Mouse (Mus musculus) small intestine, adult 2 months (tissue): ENCODE results near the gene 4933407L21Rik. TPM values are rescaled to one million over a fixed set of nuclear protein-coding genes. Genes with fewer than 3 reads are reported as not detected.

ENCODE experiments used
- H3K27ac ChIP-seq: fragments of 200-500 bp; 2 replicates; pipeline ENCODE4 v1.5.1; 2012; ENCODE audit warnings: low read depth, low read length, control low read depth, inconsistent platforms; ENCODE audit not compliant: insufficient read depth
- H3K27me3 ChIP-seq: fragments of 200-500 bp; 2 replicates; pipeline ENCODE4 v1.6.1; 2012; ENCODE audit warnings: mild to moderate bottlenecking, moderate library complexity, low read length, inconsistent platforms; ENCODE audit not compliant: control insufficient read depth, insufficient read depth
- H3K36me3 ChIP-seq: fragments of 200-500 bp; 2 replicates; pipeline ENCODE4 v1.6.1; 2012; ENCODE audit warnings: mild to moderate bottlenecking, low read length, control low read depth, inconsistent platforms; ENCODE audit not compliant: control insufficient read depth, insufficient read depth
- H3K4me1 ChIP-seq: fragments of 200-500 bp; 2 replicates; pipeline ENCODE4 v1.6.1; 2012; ENCODE audit warnings: low read length, inconsistent platforms, mixed read lengths; ENCODE audit not compliant: control insufficient read depth, insufficient read depth, insufficient read length
- H3K4me3 ChIP-seq: fragments of 200-500 bp; 2 replicates; pipeline ENCODE4 v1.5.1; 2012; ENCODE audit warnings: low read depth, mild to moderate bottlenecking, control low read depth, inconsistent platforms, low read length, moderate library complexity
- CTCF ChIP-seq: fragments of 200-500 bp; IDR thresholded peaks from 2 replicates; pipeline ENCODE4 v1.5.1; 2012; ENCODE audit warnings: low read depth, mild to moderate bottlenecking, control low read depth, inconsistent platforms, low read length, moderate library complexity, mixed read lengths; ENCODE audit not compliant: insufficient replicate concordance, insufficient read length; ENCODE audit errors: extremely low read depth
- POLR2A ChIP-seq: fragments of 200-500 bp; IDR thresholded peaks from 2 replicates; pipeline ENCODE4 v1.6.1; 2012; ENCODE audit warnings: low read depth, mild to moderate bottlenecking, control low read depth, inconsistent platforms, low read length, moderate library complexity
- WGBS: fragments of 180-500 bp; shearing (Covaris S2); methylation state at CpG from one replicate; pipeline ENCODE4 v1.1.7; 2018; 5-methylcytosine and 5-hydroxymethylcytosine counted together
- polyA plus RNA-seq: library from polyadenylated mRNA; depleted of rRNA; stranded (reverse); fragments of >200 nt; gene quantifications from 2 replicates; pipeline ENCODE4 v1.2.3, GENCODE M21; 2012

4933407L21Rik gene
- polyA plus RNA-seq, 1 experiment = not detected

DNA sequence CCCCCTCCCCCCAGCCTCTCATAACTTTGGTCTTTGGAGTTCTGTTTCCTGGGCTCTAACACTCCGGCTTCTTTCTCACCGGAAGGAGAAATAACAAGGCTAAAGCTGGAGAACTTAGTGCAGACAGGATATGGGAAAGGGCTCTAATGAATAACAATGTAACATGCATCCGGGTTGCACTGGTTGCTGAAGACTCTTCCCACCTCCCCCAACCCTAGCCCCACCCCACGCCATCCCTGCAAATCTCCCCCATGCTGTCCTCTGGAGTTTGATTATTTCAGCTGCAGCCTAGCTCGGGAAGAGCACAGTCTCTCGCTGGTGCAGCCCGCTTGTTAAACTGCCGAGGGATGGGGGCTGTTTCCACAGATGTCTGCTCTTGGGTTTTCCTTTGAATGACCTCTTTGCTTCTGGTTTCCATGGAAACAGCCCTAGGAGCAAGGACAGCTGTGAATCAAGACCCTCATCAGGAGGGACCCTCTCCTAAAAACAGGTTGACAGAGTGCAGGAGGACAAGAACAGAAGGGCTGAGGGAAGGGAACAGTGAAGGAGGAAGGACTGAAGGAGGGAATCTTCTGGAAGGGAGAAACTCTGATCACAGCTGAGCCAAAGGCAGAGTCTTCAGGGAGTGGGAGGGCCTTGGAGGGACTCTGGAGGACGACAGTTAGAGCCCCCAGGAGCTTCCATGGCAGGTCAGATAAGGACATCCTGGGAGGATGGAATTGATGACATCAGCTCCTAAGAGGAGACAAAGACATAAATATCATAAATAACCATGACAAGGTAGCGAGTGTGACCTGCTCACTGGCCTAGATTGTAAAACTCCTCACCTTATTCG, 5.6 kb downstream of the 4933407L21Rik start:
- TF ChIP-seq POLR2A (no peak), CTCF (no peak)

DNA sequence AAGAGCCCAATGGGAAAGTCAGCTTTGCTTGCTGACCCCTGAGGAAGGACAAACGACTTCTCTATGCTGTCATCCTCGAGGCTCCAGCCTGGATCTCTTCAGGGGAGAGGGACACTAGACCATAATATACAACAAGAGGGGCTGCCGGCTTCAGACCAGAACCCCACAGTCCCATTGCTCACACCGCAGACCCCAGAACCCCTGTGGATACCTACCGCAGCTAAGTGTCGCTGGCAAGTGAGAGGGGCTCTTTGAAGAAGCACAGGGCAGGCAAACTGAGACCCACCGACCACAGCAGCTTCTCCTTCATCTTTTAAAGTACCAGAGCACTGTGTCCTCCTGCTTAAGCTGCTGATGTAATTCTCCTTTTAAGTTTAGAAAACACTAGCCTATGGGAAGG, 6.3 kb downstream of the 4933407L21Rik start:
- H3K27me3 ChIP-seq = no peaks in the 10 kb centered on the region
- no peak for TF ChIP-seq CTCF
- no peak for TF ChIP-seq POLR2A
- peaks cover 2% of the 10 kb centered on the region; the same call in 1 of the 2 replicates for H3K4me1 ChIP-seq
- no peak overlapping the region for H3K4me3 ChIP-seq
- no peaks in the 10 kb centered on the region for H3K36me3 ChIP-seq
- H3K27ac ChIP-seq = no peak overlapping the region
- WGBS = 64% methylated on average over 7 of the region's 7 CpGs

More for the DNA sequence above, 5.6 kb downstream of the 4933407L21Rik start:
- H3K4me1 ChIP-seq = peaks cover 2% of the 10 kb centered on the region; the same call in 1 of the 2 replicates
- no peak overlapping the region for H3K4me3 ChIP-seq
- H3K27me3 ChIP-seq = no peaks in the 10 kb centered on the region
- WGBS = 50% methylated on average over 11 of the region's 11 CpGs
- no peak overlapping the region for H3K27ac ChIP-seq
- H3K36me3 ChIP-seq = no peaks in the 10 kb centered on the region

DNA sequence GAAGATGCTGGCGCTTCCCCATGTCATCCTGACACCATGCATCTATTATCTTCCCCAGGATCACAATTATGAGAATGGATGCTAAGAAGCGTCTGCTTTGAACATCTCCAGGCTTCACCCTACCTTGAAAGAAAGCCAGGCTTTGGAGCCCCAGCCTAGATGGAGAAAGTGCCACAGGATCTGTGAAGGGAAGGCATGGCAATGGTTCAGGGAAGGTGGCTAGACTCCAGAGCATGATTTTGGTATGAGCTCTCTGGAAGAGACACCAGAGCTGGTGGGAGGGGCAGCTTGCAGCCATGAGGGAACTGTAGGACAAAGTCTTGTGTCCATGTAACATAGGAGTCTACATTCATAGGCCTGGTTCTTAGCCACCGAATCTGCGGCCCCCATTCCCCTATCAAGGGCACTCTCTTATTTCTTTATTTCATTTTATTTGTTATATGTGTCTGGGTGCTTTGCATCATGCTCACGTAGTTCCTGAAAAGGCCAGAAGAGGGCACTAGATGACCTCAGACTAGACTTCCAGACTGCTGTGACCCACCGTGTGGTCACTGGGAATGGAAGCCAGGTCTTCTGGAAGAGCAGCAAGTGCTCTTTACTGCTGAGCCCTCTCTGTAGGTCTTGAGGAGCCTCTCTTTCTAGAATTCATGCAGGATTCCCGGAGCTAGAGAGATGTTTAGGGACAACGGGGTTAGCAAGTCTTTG, 7.0 kb downstream of the 4933407L21Rik start:
- Histone ChIP-seq H3K27me3 (no peaks in the 10 kb centered on the region), H3K4me1 (peaks cover 2% of the 10 kb centered on the region; the same call in 1 of the 2 replicates), H3K4me3 (no peak overlapping the region), H3K27ac (no peak overlapping the region), H3K36me3 (no peaks in the 10 kb centered on the region)
- peak; percentile 90; the same call in 1 of the 2 replicates for TF ChIP-seq CTCF
- no peak for TF ChIP-seq POLR2A
- WGBS = 51% methylated on average over 8 of the region's 8 CpGs

DNA sequence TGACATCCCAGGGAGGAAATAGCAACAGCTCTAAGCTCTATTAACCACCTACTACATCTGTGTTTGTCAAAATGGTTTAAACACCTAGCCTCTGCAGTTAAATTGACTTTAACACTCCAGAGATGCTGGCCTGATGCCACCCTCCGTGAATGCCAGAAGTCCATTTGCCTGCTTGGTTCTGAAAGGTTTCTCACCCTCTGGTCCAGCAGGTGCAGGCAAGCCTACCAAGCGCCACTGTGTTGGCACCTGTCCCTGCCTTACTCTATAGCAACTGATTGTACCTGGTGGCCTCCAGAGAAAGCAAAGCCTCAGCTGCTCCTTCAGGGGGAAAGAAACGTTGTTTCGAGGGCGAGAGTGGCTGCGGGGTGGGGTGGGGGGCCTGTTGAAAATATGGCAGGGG, 8.0 kb downstream of the 4933407L21Rik start:
- Histone ChIP-seq H3K36me3 (peaks cover 2% of the 10 kb centered on the region), H3K4me3 (no peak overlapping the region), H3K4me1 (peaks cover 2% of the 10 kb centered on the region; the same call in 1 of the 2 replicates), H3K27ac (no peak overlapping the region), H3K27me3 (no peaks in the 10 kb centered on the region)
- 35% methylated on average over 6 of the region's 6 CpGs for WGBS
- TF ChIP-seq CTCF = no peak
- no peak for TF ChIP-seq POLR2A

DNA sequence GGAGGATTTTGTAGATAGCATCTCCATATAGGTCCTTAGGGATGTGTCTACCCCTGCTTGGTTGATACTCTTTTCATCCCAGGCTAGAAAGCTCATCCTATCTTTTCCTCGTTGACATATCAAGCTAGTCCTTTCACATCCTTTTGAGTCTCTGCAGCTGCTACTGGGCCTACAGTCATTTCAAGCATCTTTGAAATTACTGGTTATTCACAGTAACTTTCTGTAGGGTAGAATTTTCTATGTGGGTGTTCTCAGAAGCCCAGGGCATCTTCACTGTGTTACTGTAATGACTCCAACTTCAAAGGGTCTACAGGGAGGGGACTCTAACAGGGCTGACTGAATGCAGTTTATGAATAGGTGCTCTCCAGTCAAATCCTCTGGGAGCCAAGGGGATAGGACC, 9.0 kb downstream of the 4933407L21Rik start:
- Histone ChIP-seq H3K27ac (no peak overlapping the region), H3K36me3 (peaks cover 2% of the 10 kb centered on the region), H3K4me3 (no peak overlapping the region), H3K27me3 (no peaks in the 10 kb centered on the region), H3K4me1 (peaks cover 2% of the 10 kb centered on the region; the same call in 1 of the 2 replicates)
- TF ChIP-seq POLR2A (no peak), CTCF (no peak)
- WGBS = 77% methylated on average over 1 of the region's 1 CpGs

DNA sequence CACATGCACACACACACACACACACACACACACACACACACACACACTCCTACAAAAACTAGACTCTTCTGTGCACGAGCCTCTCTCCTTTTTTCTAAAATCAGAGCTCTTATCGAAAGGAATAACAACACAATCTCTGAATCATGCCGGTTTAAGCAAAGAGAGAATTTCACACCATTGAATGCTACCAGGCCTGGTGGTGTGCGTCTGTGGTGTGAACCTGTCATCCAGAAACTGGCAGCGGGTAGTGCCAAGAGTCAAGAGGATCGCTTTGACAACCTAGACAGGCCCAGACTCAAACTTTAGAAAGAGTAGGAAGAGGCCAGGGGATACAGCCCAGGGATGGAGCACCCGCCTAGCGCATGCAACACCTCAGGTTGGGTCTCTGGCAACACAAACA, 14.0 kb downstream of the 4933407L21Rik start:
- no peak overlapping the region for H3K27ac ChIP-seq
- peaks cover 2% of the 10 kb centered on the region for H3K36me3 ChIP-seq
- no peak overlapping the region for H3K4me3 ChIP-seq
- H3K27me3 ChIP-seq = no peaks in the 10 kb centered on the region
- no peaks in the 10 kb centered on the region for H3K4me1 ChIP-seq
- no peak for TF ChIP-seq POLR2A
- no peak for TF ChIP-seq CTCF
- WGBS = 91% methylated on average over 8 of the region's 8 CpGs

DNA sequence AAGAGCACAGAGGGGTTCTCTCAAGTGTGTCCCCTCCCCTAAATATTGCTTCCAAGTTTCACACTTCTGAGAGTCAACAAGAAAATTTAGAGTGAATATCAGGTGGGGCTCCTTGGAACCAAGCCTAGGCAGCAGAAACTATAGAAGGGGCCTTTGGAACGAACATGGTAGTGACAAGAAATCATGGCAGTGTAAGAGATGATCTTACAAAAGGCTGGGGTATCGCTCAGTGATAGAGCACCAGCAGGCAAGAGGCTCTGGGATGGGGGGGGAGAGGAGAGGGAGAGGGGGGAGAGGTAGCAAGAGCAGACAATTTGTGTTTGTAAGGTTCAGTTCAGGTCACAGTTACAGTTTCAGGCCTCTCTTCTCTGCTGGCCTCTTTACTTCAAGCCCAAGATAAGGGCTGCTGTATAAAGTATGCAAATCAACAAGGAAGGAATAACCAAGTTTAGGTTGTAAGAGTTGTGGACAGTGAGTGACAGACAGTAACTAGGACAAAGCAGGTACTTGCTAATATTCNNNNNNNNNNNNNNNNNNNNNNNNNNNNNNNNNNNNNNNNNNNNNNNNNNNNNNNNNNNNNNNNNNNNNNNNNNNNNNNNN, 20.9 kb downstream of the 4933407L21Rik start:
- Histone ChIP-seq H3K27ac (peak overlapping the region; percentile 88), H3K4me3 (no peak overlapping the region), H3K36me3 (peaks cover 2% of the 10 kb centered on the region; the same call in 1 of the 2 replicates), H3K4me1 (peaks cover 11% of the 10 kb centered on the region; the same call in 1 of the 2 replicates), H3K27me3 (no peaks in the 10 kb centered on the region)
- 23% methylated on average over 2 of the region's 2 CpGs for WGBS
- TF ChIP-seq CTCF (no peak), POLR2A (no peak)
